Mouse (Mus musculus): ENCODE data around the gene Erbb3. TPM values are rescaled to one million over a fixed set of nuclear protein-coding genes. Genes with fewer than 3 reads are reported as not detected.

Erbb3 gene
- polyA plus RNA-seq, 1 experiment = 2.6 TPM

- no peak overlapping the region for H3K4me3 ChIP-seq (ENCODE audit: insufficient read depth, low read length)
- TF ChIP-seq CTCF (IDR thresholded peaks at IDR 0.05; ENCODE audit: low read depth, low read length) = no peak
- no peak for TF ChIP-seq POLR2A (IDR thresholded peaks at IDR 0.05; ENCODE audit: borderline replicate concordance, low read depth, low read length)
These were observed 1.8 kb downstream of the Erbb3 start for GRCm38 (mm10) chr10:128587697-128588096.

GRCm38 (mm10) chr10:128587120-128587519 is 2.3 kb downstream of the Erbb3 start:
- Histone ChIP-seq H3K4me1 (ENCODE audit: control insufficient read depth, insufficient read depth, low read length) (no peaks in the 10 kb centered on the region), H3K4me3 (ENCODE audit: insufficient read depth, low read length) (no peak overlapping the region), H3K27ac (ENCODE audit: insufficient read depth, low read depth, low read length) (no peak overlapping the region)
- TF ChIP-seq CTCF (IDR thresholded peaks at IDR 0.05; ENCODE audit: low read depth, low read length) = no peak
- TF ChIP-seq POLR2A (IDR thresholded peaks at IDR 0.05; ENCODE audit: borderline replicate concordance, low read depth, low read length) = no peak

More at GRCm38 (mm10) chr10:128587697-128588096, 1.8 kb downstream of the Erbb3 start:
- Histone ChIP-seq H3K27ac (ENCODE audit: insufficient read depth, low read depth, low read length) (no peak overlapping the region), H3K4me1 (ENCODE audit: control insufficient read depth, insufficient read depth, low read length) (no peaks in the 10 kb centered on the region)

DNA sequence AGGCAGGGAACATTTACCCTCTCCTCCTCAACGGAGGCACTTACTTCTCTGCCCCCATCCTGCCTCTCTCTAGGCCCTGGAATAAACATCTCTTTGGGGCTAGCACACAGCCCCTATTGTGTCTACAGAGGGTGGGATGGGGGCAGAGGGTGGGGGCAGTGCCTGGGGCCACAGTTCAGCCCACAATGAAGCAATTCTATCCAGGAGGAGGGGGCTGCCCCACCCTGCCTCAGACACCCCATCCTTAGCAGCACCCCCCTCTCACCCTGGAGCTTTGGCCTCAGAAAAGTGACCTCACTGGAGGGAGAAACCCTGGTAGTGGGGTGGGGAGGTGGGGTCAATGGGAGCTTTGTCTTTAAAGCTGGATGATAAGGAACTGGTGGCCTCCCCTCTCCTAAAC is 2.9 kb downstream of the Erbb3 start:
- TF ChIP-seq CTCF (IDR thresholded peaks at IDR 0.05; ENCODE audit: low read depth, low read length) (no peak), POLR2A (IDR thresholded peaks at IDR 0.05; ENCODE audit: borderline replicate concordance, low read depth, low read length) (no peak)
- Histone ChIP-seq H3K4me3 (ENCODE audit: insufficient read depth, low read length) (no peak overlapping the region), H3K27ac (ENCODE audit: insufficient read depth, low read depth, low read length) (no peak overlapping the region), H3K4me1 (ENCODE audit: control insufficient read depth, insufficient read depth, low read length) (no peaks in the 10 kb centered on the region)

DNA sequence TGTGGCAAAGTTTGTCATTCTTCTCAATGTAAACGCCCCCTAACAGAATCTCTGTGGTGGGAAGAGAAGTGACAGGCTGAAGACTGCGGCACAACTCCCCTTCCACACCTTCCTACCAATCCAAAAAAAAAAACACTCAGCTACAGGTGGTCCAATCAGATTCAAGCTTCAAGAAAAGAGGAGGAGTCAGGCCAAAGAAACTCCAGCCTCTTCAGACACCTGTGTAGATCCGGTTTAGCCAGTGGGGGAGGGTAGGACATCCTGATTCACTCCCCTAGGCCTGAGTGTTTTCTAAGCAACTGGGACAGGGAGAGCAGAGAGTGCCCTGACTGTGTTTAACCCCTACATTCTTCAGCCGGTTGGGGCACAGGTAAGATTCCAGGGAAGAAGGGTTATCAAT is 5.1 kb downstream of the Erbb3 start:
- TF ChIP-seq POLR2A (IDR thresholded peaks at IDR 0.05; ENCODE audit: borderline replicate concordance, low read depth, low read length) = no peak
- no peak for TF ChIP-seq CTCF (IDR thresholded peaks at IDR 0.05; ENCODE audit: low read depth, low read length)
- Histone ChIP-seq H3K27ac (ENCODE audit: insufficient read depth, low read depth, low read length) (no peak overlapping the region), H3K4me1 (ENCODE audit: control insufficient read depth, insufficient read depth, low read length) (no peaks in the 10 kb centered on the region), H3K4me3 (ENCODE audit: insufficient read depth, low read length) (no peak overlapping the region)

GRCm38 (mm10) chr10:128583644-128584043 is 5.8 kb downstream of the Erbb3 start:
- H3K4me3 ChIP-seq (ENCODE audit: insufficient read depth, low read length) = no peak overlapping the region
- H3K27ac ChIP-seq (ENCODE audit: insufficient read depth, low read depth, low read length) = no peak overlapping the region
- no peaks in the 10 kb centered on the region for H3K4me1 ChIP-seq (ENCODE audit: control insufficient read depth, insufficient read depth, low read length)
- TF ChIP-seq POLR2A (IDR thresholded peaks at IDR 0.05; ENCODE audit: borderline replicate concordance, low read depth, low read length) = no peak
- TF ChIP-seq CTCF (IDR thresholded peaks at IDR 0.05; ENCODE audit: low read depth, low read length) = no peak

- Histone ChIP-seq H3K27ac (ENCODE audit: insufficient read depth, low read depth, low read length) (no peak overlapping the region), H3K4me3 (ENCODE audit: insufficient read depth, low read length) (no peak overlapping the region), H3K4me1 (ENCODE audit: control insufficient read depth, insufficient read depth, low read length) (no peaks in the 10 kb centered on the region)
- TF ChIP-seq CTCF (IDR thresholded peaks at IDR 0.05; ENCODE audit: low read depth, low read length) = no peak
- no peak for TF ChIP-seq POLR2A (IDR thresholded peaks at IDR 0.05; ENCODE audit: borderline replicate concordance, low read depth, low read length)
These were observed 9.7 kb downstream of the Erbb3 start for GRCm38 (mm10) chr10:128579731-128580130.

- Histone ChIP-seq H3K4me1 (ENCODE audit: control insufficient read depth, insufficient read depth, low read length) (no peaks in the 10 kb centered on the region), H3K4me3 (ENCODE audit: insufficient read depth, low read length) (no peak overlapping the region), H3K27ac (ENCODE audit: insufficient read depth, low read depth, low read length) (no peak overlapping the region)
- no peak for TF ChIP-seq CTCF (IDR thresholded peaks at IDR 0.05; ENCODE audit: low read depth, low read length)
- no peak for TF ChIP-seq POLR2A (IDR thresholded peaks at IDR 0.05; ENCODE audit: borderline replicate concordance, low read depth, low read length)
These were observed 10.2 kb downstream of the Erbb3 start for GRCm38 (mm10) chr10:128579298-128579697.

DNA sequence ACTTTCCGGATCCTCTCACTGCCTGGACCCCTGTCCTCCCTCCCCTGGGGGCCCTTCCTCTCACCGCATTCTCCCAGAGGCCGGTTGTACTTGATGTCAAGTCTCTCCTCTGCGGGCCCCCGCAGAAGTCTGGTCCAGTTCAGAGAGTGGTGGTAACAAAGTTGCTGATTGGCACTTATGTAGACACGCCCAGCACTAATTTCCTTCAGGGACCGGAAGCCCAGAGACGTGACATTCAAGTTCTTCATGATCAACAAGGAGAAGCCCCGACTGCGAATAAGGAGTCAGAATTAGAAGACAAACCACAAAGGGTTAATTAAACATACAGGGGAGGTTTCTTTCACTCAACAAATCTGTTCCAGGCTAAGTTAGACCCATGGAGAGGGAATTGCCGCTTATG is 11.1 kb downstream of the Erbb3 start:
- H3K4me1 ChIP-seq (ENCODE audit: control insufficient read depth, insufficient read depth, low read length) = peaks cover 2% of the 10 kb centered on the region; the same call in 1 of the 2 replicates
- no peak overlapping the region for H3K27ac ChIP-seq (ENCODE audit: insufficient read depth, low read depth, low read length)
- TF ChIP-seq POLR2A (IDR thresholded peaks at IDR 0.05; ENCODE audit: borderline replicate concordance, low read depth, low read length) = no peak
- TF ChIP-seq CTCF (IDR thresholded peaks at IDR 0.05; ENCODE audit: low read depth, low read length) = no peak
- no peak overlapping the region for H3K4me3 ChIP-seq (ENCODE audit: insufficient read depth, low read length)

GRCm38 (mm10) chr10:128575063-128575462 is 14.4 kb downstream of the Erbb3 start:
- no peak overlapping the region for H3K27ac ChIP-seq (ENCODE audit: insufficient read depth, low read depth, low read length)
- no peak for TF ChIP-seq POLR2A (IDR thresholded peaks at IDR 0.05; ENCODE audit: borderline replicate concordance, low read depth, low read length)
- peak; percentile 31; the same call in 1 of the 2 replicates for TF ChIP-seq CTCF (IDR thresholded peaks at IDR 0.05; ENCODE audit: low read depth, low read length)

GRCm38 (mm10) chr10:128565788-128566531 is 23.5 kb downstream of the Erbb3 start, which contains the start of gene Pa2g4:
Pa2g4 (minus strand) TSS chr10:128565987.
- Histone ChIP-seq H3K27ac (ENCODE audit: insufficient read depth, low read depth, low read length) (peak within 1 kb of the TSS; percentile 94), H3K4me1 (ENCODE audit: control insufficient read depth, insufficient read depth, low read length) (peaks cover 18% of the 10 kb centered on the region), H3K4me3 (ENCODE audit: insufficient read depth, low read length) (peak within 1 kb of the TSS; percentile 100)
- no peak for TF ChIP-seq POLR2A (IDR thresholded peaks at IDR 0.05; ENCODE audit: borderline replicate concordance, low read depth, low read length)

More at GRCm38 (mm10) chr10:128575063-128575462, 14.4 kb downstream of the Erbb3 start:
- Histone ChIP-seq H3K4me3 (ENCODE audit: insufficient read depth, low read length) (no peak overlapping the region), H3K4me1 (ENCODE audit: control insufficient read depth, insufficient read depth, low read length) (peaks cover 5% of the 10 kb centered on the region; the same call in 1 of the 2 replicates)

All from bone marrow macrophage, adult 2 months (primary cell).